Mouse (Mus musculus) heart, adult 9 months (tissue): ENCODE results near the gene Myo10.
A peak's percentile ranks its signal among the peaks of the same experiment; 100 is the strongest.

ENCODE experiments used
- DNase-seq, 2 experiments: peaks; one replicate each; pipeline ENCODE4 v3.0.0; 2022; ENCODE audit warnings: low spot score in 2 of 2

Myo10 gene

DNA sequence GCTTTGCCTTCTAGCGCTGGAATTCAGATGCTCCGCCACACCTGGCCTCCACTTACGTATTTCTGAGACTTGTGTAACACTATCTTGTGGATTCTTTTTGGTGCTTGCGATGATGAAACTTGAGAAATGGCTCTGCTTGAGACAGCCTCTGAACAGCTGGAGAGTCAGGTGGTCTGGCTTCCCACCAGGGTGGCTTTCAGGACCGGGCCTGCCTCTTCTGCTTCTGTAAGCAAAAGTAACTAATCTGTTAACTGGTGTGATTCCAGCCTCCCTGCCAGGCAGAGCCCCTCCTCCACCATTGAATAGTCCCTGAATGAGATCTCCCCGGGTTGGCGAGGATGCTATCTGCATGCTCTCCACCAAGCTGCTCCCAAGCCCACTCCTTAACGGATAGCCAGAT lies 140.0 kb downstream of the Myo10 start:
- DNase-seq: no peak

DNA sequence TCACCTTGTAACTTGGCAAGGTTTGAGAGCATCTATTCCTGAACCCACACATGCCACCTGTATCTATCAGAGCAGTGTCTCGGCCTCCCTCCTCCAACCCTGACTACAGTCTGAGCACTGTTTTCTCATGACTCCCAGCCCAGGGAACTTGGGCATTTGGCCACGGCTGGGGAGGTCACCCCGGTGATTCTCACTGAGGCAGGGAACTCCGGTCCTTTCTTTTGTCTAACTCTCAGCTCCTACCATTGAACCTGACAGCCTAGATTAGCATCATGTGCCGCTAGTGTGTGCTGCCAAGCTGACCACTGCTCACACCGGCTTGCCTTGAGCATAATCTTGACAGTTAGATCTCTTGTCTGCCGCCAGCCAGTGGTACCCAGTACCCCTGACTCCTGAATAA lies 140.8 kb downstream of the Myo10 start:
- DNase-seq: no peak

DNA sequence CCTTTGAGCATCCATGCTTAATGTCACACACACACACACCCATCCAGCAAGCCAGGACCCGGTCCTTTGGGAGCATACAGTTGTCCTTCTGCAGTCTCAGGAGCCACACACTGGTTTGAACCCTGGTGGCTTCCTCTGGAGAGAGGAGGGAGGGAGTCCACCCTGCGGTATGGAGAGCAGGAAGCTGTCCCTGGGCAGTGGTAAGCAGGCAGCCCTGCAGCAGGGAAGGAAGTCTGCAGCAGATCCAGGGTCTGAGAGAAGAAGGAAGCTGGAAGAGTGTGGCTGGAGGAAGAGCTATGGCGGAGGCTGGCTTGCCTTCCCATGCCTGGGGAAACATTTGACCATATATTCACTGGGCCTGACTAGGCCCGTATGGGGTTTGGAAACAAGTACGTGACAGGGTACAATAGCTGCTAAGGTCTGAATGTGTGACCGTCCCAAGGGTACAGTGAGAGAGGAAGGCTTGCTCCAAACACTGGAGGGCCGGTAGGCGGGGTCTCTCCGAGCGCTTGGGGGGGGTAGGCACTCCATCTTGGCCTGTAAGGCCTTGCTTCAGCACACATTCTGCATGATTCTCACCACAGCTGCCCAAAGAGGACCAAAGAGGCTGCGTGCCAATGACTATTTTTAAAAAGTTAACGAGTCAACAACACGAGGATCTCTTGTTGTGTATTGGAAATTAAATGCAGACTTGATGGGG lies 142.5 kb downstream of the Myo10 start:
- DNase-seq: peak in 1 of 2 experiments; percentile 25

DNA sequence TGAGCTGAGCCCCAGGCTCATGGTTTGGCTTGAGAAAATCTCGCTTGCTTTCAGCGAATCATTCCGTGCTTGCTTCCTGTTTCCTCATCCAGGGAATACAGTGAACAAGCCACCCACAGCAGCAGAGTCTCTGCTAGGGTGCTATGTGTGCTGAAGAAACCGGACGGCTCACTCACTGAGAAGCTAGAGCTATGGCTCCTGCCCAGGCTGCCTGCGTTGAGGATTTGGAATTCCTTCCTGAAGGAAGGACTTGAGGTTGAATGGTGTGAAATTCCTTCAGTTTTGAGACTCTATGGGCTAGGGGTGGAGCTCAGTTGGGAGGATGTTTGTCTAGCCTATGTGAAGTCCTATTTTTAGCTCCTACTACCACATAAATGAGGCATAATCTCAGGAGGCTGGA lies 145.5 kb downstream of the Myo10 start:
- DNase-seq: no peak

DNA sequence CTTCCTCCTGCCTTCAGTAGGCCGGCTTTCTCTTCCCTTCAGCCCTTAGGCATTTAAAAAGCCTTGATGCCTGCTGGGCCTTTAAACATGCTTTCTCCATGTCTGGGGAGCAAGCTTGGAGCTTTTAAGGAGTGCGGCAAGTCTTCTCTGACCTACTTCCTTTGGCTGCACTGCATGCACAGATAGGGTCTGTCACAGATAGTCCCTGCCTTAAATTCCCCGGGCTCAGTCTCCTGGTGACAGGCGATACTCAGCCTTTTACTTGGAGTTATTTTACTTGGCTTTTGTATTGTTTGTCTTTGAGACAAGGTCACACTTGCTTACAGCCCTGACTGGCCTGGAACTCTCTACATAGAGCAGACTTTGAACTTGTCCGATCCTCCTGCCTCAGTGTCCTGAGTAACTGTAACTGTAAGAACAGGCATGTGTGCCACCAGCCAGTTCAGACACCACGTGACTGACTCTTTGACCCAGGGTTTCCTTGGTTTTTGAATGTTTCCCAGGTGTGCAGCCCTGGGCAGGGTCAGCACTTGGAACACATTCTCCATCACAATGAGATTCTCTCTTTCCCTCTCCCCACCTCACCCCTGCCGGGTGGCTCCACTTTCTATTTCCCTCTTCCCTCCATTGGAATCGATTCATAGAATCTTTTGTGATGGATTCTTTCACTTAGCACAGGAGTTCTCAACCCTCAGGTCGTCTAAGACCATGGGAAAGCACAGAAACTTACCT lies 147.4 kb downstream of the Myo10 start:
- DNase-seq: peak; percentile 16 to 36

DNA sequence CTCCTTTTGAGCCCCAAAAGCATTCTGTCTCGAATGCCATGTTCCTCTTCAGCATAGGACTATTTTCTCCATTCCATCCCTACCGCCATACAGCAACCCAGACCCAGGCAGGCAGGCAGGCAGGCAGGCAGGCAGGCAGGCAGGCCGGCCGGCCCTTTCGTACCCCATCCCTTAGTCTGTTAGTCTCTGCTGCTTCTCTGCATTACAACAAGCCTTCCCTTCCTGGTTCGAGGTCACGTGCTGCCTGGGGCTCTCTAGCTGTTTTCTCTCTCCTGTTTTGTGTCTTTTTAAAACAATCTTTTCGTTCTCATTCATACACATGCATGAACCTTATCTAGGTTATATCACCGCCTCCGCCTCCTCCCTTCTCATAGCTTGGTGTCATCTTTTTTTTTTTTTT lies 149.5 kb downstream of the Myo10 start:
- no peak for DNase-seq

DNA sequence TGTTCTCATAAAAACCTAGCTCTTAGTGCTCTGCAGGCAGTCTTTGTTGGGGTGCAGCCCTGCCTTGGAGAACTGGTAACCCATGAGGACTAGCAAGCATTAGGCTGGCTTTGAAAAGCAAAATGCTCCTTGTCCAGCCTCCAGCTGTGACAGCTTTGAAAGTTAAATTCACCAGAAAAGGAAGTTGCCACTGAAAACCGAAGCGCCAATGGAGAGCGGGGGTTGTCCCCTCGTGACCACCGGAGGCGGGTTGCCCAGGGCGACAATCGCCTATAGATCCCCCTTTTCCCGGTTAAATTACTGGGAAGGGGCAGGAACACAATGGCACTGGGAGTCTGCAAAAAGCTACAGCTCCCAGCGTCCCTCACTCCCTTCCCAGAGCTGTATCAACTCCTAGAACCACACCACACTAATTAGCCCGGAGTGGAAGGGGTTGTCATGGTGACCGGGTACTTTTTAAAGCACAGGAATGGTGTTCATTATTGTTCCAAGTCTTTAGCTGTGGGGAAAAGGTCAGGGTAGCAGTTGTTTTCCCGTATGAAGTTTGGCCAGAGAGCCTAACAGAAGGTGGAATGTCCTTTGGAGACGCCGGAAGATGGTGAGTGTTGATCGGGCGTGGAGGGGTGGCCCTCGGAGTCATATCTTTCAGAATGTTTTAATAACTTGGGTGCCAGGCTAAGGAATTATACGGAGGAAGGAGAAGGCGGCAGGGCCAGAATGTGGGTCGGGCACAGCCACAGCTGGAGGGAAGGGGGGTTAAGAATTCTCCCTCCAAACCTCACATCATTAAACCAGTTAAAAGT lies 151.6 kb downstream of the Myo10 start:
- peak; percentile 67 to 77 for DNase-seq

DNA sequence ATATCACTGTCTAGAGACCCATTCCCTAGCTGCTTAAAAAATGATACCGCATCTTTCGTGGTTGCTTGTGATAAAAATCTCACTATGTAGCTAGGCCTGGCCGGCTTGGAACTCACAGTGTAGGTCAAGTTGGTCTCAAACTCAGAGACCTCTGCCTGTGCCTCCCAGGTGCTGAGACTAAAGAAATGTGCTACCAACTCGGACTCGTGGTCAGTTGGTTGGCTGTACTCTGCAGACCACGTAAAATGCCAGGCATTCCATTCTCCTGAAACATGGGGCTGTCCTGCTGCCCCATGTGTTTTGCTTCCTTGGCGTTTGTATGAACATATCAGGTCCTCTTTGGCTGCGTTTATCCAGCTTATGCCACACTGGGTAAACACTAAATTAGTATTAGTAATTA lies 156.6 kb downstream of the Myo10 start:
- no peak for DNase-seq

DNA sequence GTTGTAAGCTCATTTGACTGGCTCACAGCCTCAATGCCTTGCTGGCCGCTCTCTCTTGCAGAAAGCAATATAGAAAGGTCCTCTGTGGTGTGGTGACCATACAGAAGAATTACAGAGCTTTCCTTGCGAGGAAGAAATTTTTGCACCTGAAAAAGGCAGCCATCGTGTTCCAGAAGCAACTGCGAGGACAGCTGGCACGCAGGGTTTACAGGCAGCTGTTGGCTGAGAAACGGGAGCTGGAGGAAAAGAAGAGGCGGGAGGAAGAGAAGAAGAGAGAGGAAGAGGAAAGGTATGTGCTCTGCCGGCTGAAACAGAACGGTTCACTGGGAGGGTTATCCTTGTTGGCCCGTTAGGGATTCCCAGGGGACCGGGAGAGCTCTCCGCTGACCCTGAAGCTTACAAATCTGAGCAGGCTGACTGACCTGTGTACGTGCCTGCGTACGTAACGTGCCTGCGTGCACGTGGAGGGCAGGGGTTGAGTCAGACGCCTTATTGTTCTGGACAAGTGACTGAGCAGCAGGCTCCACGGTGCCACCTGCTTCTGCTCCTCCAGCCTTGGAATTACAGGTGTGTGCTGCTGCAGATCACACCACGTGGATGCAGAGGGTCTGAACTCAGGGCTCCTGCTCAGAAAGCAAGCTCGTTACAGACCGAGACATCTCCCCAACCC lies 157.3 kb downstream of the Myo10 start:
- DNase-seq: no peak

DNA sequence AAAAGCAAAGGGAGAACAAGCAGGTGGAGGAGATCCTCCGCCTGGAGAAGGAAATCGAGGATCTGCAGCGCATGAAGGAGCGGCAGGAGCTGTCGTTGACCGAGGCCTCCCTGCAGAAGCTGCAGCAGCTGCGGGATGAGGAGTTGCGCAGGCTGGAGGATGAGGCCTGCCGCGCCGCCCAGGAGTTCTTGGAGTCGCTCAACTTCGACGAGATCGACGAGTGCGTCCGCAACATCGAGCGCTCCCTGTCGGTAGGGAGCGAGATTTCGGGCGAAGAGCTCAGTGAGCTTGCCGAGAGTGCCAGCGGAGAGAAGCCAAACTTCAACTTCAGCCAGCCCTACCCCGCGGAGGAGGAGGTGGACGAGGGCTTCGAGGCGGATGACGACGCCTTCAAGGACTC lies 158.7 kb downstream of the Myo10 start:
- DNase-seq: no peak

DNA sequence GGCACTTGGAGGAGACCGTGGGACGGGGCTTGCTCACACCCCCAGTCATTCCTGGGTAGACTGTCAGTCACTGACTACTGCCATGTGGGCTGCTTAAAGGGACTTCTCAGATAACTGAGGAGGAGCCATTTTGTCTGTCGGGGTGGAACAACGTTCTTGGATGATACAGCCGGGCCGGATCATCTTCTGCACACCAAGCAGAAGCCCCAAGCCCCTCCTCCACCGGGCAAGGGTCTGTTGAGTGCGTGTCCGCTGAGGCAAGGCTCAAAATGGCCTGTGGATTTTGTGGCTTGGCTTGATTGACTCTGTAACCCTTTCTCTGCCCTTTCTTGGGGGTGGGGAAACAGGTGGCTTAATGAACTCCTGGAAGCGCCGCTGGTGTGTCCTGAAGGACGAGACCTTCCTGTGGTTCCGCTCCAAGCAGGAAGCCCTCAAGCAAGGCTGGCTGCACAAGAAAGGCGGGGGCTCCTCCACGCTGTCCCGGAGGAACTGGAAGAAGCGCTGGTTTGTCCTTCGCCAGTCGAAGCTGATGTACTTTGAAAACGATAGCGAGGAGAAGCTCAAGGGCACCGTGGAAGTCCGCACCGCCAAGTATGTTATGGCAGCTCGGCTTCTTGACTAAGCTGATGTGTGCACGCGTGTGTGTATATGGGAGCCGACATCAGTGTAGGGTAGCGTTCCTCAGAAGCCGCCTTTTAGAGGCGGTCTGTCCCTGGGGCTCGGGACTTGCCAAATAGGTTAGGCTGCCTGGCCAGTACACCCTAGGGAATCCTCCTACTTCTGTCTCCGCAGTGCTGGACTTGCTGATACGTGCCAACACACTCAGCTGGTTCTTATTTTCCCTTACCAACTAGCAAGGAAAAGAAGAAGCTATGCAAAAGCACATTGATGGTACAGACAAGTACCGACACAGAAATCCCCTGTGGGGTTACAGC lies 163.4 kb downstream of the Myo10 start:
- no peak for DNase-seq

DNA sequence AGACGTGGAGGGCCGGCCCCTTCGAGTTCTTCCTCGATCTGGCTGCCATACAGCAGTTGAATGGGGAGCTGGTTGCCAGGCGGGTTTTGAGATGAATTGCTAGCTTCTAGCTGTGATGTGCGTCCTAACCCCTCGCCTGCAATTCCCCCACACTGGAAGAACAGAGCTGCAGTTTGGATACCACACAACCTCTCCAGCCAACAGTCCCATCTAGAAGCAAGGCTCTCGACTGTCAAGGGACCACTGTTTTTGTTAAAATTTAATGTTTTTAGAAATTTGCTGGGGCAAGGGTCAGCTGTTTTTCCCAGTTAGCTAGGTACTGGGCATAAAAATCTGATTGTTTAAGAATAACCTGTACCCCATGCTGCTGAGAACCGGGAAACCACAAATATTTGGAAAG lies 165.1 kb downstream of the Myo10 start:
- DNase-seq: no peak

DNA sequence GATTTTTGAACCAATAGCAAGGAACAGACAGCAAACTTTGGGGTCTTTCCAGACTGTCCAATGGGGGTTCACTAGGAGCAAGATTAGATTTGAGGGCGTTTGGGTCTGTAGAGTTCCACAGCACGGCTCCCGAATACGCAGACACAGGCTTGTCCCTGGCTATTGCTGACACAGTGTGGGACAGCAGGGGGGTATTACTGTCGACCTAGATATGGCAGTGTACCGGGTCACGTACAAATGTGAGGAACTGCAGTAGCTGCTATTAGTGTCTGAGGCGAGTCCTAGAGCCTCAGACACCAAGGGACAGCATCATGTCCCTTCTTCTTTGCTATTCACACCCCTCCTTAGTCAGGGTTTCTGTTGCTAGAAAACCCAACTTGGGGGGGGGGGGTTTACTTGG lies 165.6 kb downstream of the Myo10 start:
- no peak for DNase-seq

DNA sequence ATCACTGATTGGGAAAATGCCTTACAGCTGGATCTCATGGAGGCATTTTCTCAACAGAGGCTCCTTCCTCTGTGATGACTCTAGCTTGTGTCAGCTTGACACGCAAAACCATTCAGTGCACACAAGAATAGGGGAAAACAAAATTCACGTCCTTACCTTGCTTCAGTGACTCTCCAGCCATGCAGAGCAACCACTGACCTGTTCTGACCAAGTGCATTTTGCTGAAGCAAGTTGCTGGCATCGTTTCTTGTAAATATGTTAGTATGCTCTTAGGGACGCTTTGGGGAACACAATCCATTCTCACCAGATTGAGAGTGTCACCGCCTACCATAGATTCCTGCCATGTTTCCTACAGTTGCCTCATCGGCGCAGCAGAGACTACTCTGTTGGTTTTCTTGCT lies 166.2 kb downstream of the Myo10 start:
- no peak for DNase-seq

DNA sequence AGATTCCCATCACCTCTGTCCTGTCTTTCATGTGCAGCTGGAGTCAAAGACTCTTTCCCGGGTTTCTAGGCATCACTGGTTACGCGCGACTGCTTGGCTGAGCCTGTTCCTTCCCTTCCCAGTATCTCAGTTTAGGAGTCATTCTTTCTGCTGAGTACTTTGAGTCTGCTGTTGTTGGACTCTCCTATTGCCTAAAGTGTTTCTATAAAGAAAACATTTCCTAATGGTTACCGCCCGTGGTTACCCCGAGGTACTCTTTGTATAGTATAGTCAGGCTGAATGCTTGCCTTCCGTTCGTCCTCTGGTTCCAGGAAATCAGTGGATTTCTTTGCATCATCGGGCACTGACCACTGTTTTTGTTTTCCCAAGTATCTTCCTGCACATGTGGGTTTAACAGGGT lies 166.9 kb downstream of the Myo10 start:
- DNase-seq: no peak

DNA sequence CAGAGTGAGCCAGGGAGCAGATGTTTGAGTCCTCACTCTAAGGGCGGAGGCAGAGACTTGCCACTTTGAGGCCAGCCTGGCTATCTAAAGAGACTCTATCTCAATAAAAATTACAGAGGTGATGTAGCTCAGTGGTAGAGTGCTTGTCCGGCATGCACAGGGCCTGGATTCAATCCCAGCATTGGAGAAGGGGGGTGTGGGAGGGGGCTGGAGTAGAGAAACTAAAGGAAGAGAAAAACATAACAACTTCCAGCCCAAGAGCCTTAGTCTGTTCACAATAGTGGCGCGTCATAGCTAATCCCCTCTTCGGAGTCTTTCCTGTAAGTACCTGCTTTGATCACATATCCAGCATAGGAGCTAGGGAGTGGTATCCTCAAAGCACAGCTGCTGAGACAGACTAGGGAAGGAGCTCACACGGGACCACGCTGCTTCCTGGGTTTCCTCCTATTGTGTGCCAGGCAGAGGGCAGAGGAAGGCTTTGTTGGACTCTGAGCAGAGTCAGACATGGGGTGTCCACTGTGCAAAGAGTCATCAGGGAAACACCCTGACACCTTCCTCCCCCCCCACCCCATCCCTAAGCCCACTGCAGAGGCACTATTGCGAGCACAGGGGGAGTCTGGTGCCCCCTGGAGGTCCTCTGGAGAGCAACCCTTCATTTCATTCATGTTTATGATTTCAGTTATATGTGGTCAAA lies 169.5 kb downstream of the Myo10 start:
- peak in 1 of 2 experiments; percentile 62 for DNase-seq

DNA sequence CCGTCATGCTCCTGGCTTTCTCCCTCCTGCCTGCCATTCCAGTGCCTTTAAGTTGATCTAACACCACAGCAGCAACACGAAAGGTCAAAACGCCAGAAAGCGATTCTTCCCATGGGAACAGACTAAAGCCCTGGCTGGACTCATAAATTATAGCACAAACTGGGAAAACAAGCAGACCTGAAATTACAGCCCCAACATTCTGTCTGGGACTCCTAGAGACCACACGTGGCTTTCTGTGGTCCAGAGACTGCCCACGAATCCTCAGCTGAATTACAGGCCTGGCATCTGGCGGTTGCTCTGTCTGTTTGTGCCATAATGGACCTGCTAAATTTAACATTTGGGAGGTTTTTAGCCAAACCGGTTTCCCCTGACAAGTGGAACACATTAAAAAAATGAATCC lies 171.8 kb downstream of the Myo10 start:
- no peak for DNase-seq

DNA sequence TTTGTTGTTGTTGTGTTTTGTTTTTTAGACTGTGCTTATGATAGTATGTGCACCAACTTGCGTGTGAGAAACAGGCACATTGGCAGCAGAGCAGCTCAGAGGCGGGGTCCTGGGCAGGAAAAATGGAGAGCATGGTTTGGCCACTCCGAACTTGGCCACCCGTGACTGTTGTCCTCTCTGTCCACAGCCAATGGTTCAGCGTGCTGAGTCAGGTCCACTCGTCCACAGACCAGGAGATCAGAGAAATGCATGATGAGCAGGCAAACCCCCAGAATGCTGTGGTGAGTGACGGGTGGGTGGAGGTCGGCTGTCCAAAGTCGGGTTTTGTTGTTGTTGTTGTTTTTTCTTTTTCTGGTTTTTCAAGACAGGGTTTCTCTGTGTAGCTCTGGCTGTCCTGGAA lies 173.2 kb downstream of the Myo10 start:
- no peak for DNase-seq

DNA sequence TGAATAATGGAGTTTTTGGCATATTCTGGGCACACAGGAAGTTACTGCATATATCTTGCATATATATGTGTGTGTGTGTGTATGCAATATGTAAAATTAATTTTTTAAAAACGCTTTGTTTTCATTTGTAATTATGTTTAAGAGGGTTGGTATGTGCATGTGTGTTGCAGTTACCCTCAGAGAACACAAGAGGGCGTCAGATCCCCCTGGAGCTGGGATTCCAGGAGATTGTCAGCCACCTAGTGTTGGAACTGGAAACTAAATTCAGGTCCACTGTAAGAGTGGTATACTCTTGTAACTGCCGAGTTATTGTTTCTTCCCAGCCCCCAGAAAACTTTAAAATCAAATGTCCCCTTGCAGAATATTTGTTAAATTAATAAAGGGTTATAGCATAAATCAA lies 174.0 kb downstream of the Myo10 start:
- DNase-seq: no peak

DNA sequence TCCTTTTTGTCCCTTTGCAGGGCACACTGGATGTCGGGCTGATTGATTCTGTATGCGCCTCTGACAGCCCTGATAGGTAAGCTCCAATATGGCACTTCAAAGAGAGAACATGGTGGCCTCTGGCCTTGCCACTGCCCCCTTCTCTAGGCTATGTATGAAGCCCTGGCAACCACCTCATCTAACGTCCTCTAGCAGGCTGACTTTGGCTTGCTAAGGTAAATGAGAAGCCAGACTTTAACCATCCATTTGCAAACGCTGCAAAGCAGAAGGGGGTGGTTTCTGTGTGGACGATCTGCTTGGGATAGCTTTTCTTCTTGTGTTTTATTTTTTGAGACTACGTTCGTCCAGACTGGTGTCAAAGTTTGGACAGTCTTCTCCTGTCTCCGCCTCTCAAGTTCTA lies 174.9 kb downstream of the Myo10 start:
- DNase-seq: no peak

DNA sequence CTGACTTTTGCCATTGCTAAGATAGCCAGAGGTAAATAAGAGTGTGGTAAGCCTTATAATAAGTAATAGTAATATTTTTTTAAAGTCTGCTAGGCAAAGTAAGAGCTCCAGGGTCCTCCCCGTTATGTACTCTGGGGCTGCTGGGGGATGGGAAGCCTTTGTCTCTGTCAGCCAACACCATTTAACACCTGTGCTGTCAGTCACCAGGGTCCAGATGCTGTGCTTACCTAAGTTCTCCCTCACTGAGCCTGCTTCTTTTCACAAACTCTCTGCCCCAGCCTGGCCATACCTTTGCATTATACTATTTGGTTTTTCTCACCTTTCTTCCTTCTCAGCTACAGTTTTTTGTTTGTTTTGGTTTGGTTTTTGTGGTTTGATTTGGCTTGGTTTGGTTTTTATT lies 175.6 kb downstream of the Myo10 start:
- no peak for DNase-seq
